Mouse (Mus musculus) left cerebral cortex, adult 8-10 months (tissue): ENCODE results near the gene Ttyh2. TPM values are rescaled to one million over a fixed set of nuclear protein-coding genes. Genes with fewer than 3 reads are reported as not detected.
A peak's percentile ranks its signal among the peaks of the same experiment; 100 is the strongest.

ENCODE experiments used
- DNase-seq, 2 experiments: peaks; one replicate each; pipeline ENCODE4 v3.0.0; 2022; ENCODE audit warnings: low spot score in 2 of 2
- total RNA-seq, 4 experiments: library from RNA; stranded (reverse); gene quantifications; 2 replicates each; pipeline ENCODE4 v1.2.4; 2022

Gene Ttyh2
- total RNA-seq, 4 experiments from 2014 or later: 35.6 to 41.8 (median 38.0) TPM

DNA sequence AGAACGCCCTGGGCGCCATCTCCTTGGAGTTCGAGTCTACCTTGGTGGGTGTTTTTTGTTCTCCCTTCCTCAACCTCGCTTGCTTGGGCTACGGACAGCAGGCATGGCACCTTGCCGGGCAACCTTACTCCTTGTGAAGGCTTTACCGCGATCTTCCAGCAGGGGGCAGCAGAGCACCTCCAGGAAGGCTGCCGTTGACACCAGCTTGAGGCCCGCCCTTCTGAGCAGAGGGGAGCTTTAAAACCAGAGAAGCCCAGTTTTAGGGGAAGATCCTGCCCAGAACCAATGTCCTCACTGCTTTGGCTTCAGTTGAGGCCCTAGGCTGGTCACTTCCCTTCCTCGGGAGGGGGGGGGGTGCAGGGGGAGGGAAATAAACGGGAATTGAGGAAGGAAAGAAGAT, 69.9 kb downstream of the Ttyh2 start:
- DNase-seq: peak; percentile 66 to 96

DNA sequence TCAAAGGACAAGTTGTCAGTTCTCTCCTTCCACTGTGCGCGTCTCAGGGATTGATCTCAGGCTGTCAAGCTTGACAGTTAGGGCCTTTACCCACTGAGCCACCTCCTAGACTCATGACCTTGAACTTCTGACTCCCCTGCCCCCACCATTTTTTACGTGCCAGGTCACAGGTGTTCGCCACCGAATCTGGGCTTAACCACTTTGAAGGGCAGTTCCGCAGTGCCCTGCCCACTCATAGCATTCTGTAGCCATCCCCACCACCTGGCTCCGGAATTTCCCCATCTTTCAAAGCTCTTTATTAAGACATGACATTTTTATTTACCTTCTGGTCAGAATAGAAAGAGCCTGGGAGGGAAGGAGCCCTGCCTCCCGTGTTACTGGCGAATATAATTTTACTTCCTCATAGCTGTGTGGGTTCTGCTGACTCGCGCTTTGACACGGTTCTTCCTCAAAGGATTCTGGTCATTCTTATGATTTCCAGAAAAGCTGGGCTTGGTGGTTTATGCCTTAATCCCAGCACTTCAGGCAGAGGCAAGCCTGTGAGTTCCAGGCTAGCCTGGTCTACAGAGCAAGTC, 72.4 kb downstream of the Ttyh2 start:
- no peak for DNase-seq

DNA sequence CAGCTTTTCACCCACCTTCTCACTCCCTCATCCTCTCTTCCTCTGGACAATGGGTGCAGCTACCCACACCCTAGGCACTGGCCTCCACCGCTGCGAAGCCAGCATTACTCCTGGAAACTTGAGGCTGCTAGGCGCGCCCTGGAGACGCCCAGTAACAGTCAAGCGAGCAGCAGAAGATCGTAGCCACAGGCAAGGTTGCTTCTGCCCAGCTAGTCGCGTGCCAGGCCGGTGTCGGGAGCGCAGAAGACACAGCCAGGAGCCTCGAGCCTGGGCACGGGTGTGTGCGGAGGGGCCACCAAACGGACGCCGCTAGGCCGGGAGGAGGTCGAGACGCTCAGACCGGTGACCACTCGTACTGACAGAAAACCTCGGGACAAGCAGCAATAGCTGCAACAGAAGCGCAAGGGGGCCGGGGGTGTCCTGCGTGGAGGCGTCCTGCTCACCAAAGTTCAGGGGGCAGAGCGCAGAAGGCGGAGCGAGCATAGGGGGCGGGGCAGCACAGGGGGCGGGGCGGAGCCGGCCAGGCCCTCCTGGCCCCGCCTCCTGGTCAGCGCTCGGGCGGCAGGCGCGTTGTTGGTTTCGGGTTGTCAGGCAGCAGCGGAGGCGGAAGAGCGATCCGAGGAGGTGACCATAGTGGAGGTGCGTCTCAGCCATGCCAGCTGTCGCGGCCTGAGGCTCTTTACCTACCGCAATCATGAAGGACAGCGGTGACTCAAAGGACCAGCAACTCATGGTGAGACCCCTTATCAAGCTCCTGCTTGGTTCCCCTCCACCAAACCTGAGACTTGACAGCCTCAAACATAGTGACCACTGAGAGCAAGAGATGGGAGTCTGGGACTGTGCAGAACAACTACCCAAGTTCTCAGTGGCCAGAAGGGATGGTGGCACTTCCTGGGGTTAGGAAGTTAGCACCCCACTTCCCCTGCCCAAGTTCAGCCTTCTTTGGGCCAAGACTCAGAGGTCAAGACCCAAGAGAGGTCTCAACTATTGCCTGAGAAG, 89.9 kb downstream of the Ttyh2 start, which contains the start of gene Kif19a:
Kif19a (plus strand) TSS at position 569 of the 999 bp plus-strand sequence.
- DNase-seq: no peak

DNA sequence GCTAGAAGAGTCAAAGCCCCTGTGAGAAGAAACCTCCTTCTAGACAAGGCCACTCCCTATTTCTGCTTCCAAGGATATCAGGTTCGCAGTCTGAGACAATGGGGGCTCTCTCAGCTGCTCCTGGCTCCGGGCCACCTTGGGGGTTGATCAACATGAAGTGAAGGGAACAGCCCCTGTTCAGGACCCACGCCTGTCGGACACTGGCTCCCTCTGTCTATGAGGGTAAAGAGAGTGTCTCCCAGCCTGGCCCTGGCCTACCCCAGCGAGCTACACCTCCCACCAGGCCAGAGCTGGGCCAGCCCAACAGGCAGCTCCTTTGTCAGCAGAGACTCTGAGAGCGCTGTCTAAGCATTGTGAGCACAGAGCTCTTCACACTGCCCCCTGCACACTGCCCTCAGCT, 94.7 kb downstream of the Ttyh2 start:
- no peak for DNase-seq

Other genes starting within 250 kb of the Ttyh2 start
- 1,000 to 10,000 TPM in 2 of 4 experiments, 100 to 1,000 TPM in 2; 852 to 1,038 (median 940) TPM for gene Rpl38, start 6.9 kb upstream of the Ttyh2 start, total RNA-seq
- gene Dnaic2, start 52.0 kb downstream of the Ttyh2 start, total RNA-seq: 1 to 10 TPM; 1.7 to 3.0 (median 2.5) TPM
- gene Kif19a, start 90.0 kb downstream of the Ttyh2 start, total RNA-seq: 1 to 10 TPM; 2.4 to 3.4 (median 3.1) TPM
- gene Btbd17, start 120.5 kb downstream of the Ttyh2 start, total RNA-seq: 10 to 100 TPM; 21.5 to 28.4 (median 23.1) TPM
- not detected for gene Gpr142, start 123.5 kb downstream of the Ttyh2 start, total RNA-seq
- 1 to 10 TPM; 4.6 to 5.6 (median 5.4) TPM for gene Gprc5c, start 175.7 kb downstream of the Ttyh2 start, total RNA-seq
- gene Cd300a, start 214.6 kb downstream of the Ttyh2 start, total RNA-seq: under 1 TPM; 0.40 to 0.87 (median 0.73) TPM